Mouse (Mus musculus): ENCODE measurements at regions not wholly inside any gene's neighbourhood (a gene's known extent, or its start where the extent isn't known, plus 50 kb on each side); places are given as distances from the start of the nearest gene placed in this dataset.

DNA sequence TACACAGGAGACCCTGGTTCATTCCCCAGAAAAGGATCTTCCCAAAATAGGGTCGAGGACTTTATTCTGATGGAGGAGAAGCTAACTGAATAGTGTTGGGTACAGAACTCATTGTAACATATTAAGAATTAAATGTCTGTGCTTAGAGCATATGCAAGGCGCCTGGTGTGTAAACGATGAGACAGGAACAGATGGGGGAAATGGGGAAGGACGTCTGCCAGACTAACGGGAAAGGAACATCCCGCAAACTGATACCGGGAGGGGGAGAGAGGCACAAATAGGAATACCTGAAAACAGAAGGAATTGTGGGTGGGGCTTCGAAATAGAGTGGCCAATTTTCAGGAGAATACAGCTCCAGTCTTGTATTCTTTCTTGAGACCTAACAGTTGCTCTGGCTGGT, 268.6 kb upstream of the Tbx3 start:
- no peaks in the 10 kb centered on the region for H3K36me3 ChIP-seq (ENCODE audit: insufficient read depth, low read length)
- H3K27me3 ChIP-seq (ENCODE audit: insufficient read depth, low read length) = no peaks in the 10 kb centered on the region
- peaks cover 6% of the 10 kb centered on the region; the same call in 1 of the 2 replicates for H3K9me3 ChIP-seq (ENCODE audit: low read length)
- H3K4me1 ChIP-seq (replicated peaks; ENCODE audit: low read depth, low read length) = 0 out of 2 replicates have a peak, but pooled peaks cover 5% of the 10 kb centered on the region
- H3K4me3 ChIP-seq (replicated peaks; ENCODE audit: low read length) = no peak overlapping the region
- TF ChIP-seq CTCF (conservative IDR thresholded peaks at IDR 0.05; ENCODE audit: low read length) = no peak
- TF ChIP-seq NANOG (IDR thresholded peaks at IDR 0.05; ENCODE audit: borderline replicate concordance, low read length) = no peak
- no peak for TF ChIP-seq POU5F1 (IDR thresholded peaks at IDR 0.05; ENCODE audit: borderline replicate concordance, low read length)

DNA sequence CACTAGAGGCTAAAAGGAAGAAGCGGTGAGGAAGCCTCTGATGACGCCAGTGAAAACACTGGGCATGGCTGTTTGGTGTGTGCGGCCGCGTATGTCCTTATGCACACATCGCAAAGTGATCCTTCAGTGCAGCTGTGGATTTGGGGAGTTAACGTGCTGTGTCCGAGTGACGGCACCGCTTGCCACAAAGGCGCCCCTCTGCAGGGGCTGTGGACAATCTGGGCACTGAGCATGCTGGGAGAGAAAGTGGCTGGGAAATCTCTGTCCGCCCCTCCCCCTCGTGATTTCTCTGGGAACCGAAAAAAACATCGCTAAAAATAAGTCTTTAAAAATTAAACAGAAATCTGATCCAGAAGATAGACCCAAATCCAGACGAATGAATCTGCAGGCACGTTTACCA, 267.8 kb upstream of the Tbx3 start:
- 0 out of 2 replicates have a peak, but pooled peaks cover 5% of the 10 kb centered on the region for H3K4me1 ChIP-seq (replicated peaks; ENCODE audit: low read depth, low read length)
- no peaks in the 10 kb centered on the region for H3K27me3 ChIP-seq (ENCODE audit: insufficient read depth, low read length)
- no peaks in the 10 kb centered on the region for H3K36me3 ChIP-seq (ENCODE audit: insufficient read depth, low read length)
- no peak for TF ChIP-seq NANOG (IDR thresholded peaks at IDR 0.05; ENCODE audit: borderline replicate concordance, low read length)
- H3K4me3 ChIP-seq (replicated peaks; ENCODE audit: low read length) = peak overlapping the region; percentile 46; the same call in 1 of the 2 replicates
- H3K9me3 ChIP-seq (ENCODE audit: low read length) = peaks cover 6% of the 10 kb centered on the region; the same call in 1 of the 2 replicates

DNA sequence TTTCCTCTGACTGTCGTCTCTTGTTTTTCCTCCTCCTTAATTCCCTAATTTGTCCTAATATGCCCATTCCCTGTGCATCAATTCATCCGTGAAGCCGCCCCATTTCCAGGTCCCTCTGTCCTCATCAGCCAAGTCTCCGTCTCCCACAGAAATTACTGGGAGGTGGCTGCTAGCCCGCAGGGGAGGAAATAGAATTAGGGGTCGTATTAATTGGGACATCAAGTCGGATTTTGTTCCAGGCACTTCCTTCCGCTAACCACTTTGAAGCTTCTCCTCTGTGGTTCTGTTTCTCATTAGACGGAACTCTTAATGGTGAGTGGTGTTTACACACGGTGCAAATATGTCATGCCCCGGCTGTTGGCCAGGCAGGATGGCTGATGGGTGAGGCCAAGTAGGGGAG, 259.5 kb upstream of the Tbx3 start:
- Histone ChIP-seq H3K9me3 (ENCODE audit: low read length) (peaks cover 8% of the 10 kb centered on the region), H3K4me3 (replicated peaks; ENCODE audit: low read length) (no peak overlapping the region), H3K36me3 (ENCODE audit: insufficient read depth, low read length) (no peaks in the 10 kb centered on the region), H3K4me1 (replicated peaks; ENCODE audit: low read depth, low read length) (0 out of 2 replicates have a peak, but pooled peaks cover 5% of the 10 kb centered on the region), H3K27me3 (ENCODE audit: insufficient read depth, low read length) (peaks cover 7% of the 10 kb centered on the region; the same call in 1 of the 2 replicates)
- TF ChIP-seq NANOG (IDR thresholded peaks at IDR 0.05; ENCODE audit: borderline replicate concordance, low read length) = no peak
- no peak for TF ChIP-seq CTCF (conservative IDR thresholded peaks at IDR 0.05; ENCODE audit: low read length)
- TF ChIP-seq POU5F1 (IDR thresholded peaks at IDR 0.05; ENCODE audit: borderline replicate concordance, low read length) = no peak

DNA sequence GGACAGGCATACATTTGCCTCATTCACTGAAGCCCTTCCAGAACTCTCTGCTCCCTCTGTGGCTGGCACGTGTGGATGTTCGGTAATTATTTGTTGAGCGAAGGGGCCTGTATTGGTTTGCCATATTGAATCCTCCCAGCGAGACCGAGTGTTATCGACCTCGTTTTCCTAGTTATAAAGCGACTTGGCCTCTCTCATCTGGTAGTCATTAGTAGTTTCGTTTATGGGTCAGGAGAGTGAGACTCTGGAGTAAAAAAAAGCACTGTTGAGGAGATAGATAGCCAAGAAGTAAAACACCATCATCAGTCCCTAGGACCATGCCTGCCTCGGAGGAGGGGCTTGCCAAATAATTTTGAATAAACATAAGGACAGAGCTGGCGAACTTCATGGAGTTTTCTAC, 254.6 kb upstream of the Tbx3 start:
- H3K27me3 ChIP-seq (ENCODE audit: insufficient read depth, low read length) = peaks cover 9% of the 10 kb centered on the region; the same call in 1 of the 2 replicates
- TF ChIP-seq POU5F1 (IDR thresholded peaks at IDR 0.05; ENCODE audit: borderline replicate concordance, low read length) = no peak
- no peak for TF ChIP-seq CTCF (conservative IDR thresholded peaks at IDR 0.05; ENCODE audit: low read length)
- TF ChIP-seq NANOG (IDR thresholded peaks at IDR 0.05; ENCODE audit: borderline replicate concordance, low read length) = no peak
- peaks cover 8% of the 10 kb centered on the region for H3K9me3 ChIP-seq (ENCODE audit: low read length)
- H3K36me3 ChIP-seq (ENCODE audit: insufficient read depth, low read length) = no peaks in the 10 kb centered on the region
- H3K4me3 ChIP-seq (replicated peaks; ENCODE audit: low read length) = no peak overlapping the region
- H3K4me1 ChIP-seq (replicated peaks; ENCODE audit: low read depth, low read length) = 0 out of 2 replicates have a peak, but pooled peaks cover 5% of the 10 kb centered on the region

DNA sequence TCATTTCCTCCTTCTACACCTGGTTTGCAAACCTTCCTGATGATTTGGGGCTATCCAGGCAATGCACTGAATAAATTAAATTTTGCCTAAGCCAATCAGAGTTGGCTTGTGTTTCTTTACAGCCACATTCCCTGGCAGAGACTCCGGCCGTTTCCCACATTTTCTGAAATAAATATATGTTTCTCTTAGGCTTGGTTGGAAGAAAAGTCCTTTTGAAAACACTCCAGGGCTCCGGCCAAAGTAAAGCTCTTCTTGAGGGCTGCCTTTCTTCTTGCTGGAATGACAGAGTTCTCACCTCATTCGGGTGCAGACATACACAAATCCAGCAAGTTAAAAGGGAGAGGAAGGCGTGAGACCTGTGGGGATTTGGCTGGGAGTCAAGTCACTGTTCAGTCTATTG, 252.0 kb upstream of the Tbx3 start:
- Histone ChIP-seq H3K36me3 (ENCODE audit: insufficient read depth, low read length) (no peaks in the 10 kb centered on the region), H3K27me3 (ENCODE audit: insufficient read depth, low read length) (peaks cover 6% of the 10 kb centered on the region; the same call in 1 of the 2 replicates), H3K9me3 (ENCODE audit: low read length) (peaks cover 5% of the 10 kb centered on the region), H3K4me3 (replicated peaks; ENCODE audit: low read length) (no peak overlapping the region), H3K4me1 (replicated peaks; ENCODE audit: low read depth, low read length) (no peaks in the 10 kb centered on the region)
- TF ChIP-seq CTCF (conservative IDR thresholded peaks at IDR 0.05; ENCODE audit: low read length) (no peak), POU5F1 (IDR thresholded peaks at IDR 0.05; ENCODE audit: borderline replicate concordance, low read length) (no peak), NANOG (IDR thresholded peaks at IDR 0.05; ENCODE audit: borderline replicate concordance, low read length) (no peak)

DNA sequence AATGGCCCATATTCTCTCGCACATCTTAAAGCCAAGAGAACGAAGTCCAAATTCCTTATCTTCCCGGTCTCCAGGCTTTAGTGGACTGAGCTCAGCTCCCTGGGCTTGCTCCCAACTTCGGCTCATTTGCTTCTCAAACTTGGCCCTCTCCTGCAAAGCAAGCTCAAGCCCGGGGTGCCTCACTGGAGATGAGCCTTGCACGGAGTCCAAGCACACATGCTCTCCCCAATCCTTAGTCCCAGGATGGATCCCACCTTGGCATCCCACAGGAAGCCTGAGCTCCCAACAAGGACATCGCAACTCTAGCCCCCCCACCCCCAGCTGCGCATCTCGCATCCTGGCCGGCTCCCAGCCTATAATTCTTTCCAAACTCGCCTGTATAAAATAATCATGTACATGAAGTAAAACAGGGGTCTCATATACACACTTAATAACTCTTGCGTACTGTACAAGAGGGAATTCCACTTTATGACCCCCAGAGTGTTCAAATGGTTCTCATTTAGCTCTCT, 242.9 kb upstream of the Tbx3 start:
- no peaks in the 10 kb centered on the region for H3K4me1 ChIP-seq (replicated peaks; ENCODE audit: low read depth, low read length)
- peaks cover 13% of the 10 kb centered on the region for H3K9me3 ChIP-seq (ENCODE audit: low read length)
- TF ChIP-seq CTCF (conservative IDR thresholded peaks at IDR 0.05; ENCODE audit: low read length) (no peak), NANOG (IDR thresholded peaks at IDR 0.05; ENCODE audit: borderline replicate concordance, low read length) (no peak)
- no peak overlapping the region for H3K4me3 ChIP-seq (replicated peaks; ENCODE audit: low read length)
- H3K27me3 ChIP-seq (ENCODE audit: insufficient read depth, low read length) = peaks cover 9% of the 10 kb centered on the region; the same call in 1 of the 2 replicates
- H3K36me3 ChIP-seq (ENCODE audit: insufficient read depth, low read length) = no peaks in the 10 kb centered on the region

DNA sequence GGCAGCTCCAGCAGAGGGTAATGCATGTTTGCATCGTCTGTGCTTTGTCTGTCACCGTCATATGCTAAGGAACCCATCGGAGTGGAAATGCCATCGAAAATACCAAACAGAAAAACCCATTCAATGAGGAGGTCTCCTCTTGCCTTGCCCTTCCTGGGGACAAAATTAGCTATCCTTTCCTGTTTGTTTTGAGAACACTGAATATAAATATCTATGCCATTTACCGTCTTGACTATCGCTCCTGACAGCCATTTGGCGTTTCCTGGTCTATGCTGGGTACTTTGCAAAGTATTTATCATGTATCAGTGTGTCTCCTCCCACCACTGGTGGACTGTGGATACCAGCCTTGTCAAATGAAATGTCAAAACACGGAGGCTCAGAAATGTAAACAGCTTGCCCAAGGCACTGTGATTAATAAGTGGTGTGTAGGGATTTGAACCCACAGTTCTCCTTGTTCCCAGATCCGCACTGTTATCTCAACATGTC, 239.2 kb upstream of the Tbx3 start:
- TF ChIP-seq NANOG (IDR thresholded peaks at IDR 0.05; ENCODE audit: borderline replicate concordance, low read length) = no peak
- TF ChIP-seq POU5F1 (IDR thresholded peaks at IDR 0.05; ENCODE audit: borderline replicate concordance, low read length) = no peak
- TF ChIP-seq CTCF (conservative IDR thresholded peaks at IDR 0.05; ENCODE audit: low read length) = no peak
- Histone ChIP-seq H3K9me3 (ENCODE audit: low read length) (peaks cover 13% of the 10 kb centered on the region), H3K36me3 (ENCODE audit: insufficient read depth, low read length) (no peaks in the 10 kb centered on the region), H3K27me3 (ENCODE audit: insufficient read depth, low read length) (peaks cover 4% of the 10 kb centered on the region; the same call in 1 of the 2 replicates), H3K4me3 (replicated peaks; ENCODE audit: low read length) (no peak overlapping the region), H3K4me1 (replicated peaks; ENCODE audit: low read depth, low read length) (no peaks in the 10 kb centered on the region)

DNA sequence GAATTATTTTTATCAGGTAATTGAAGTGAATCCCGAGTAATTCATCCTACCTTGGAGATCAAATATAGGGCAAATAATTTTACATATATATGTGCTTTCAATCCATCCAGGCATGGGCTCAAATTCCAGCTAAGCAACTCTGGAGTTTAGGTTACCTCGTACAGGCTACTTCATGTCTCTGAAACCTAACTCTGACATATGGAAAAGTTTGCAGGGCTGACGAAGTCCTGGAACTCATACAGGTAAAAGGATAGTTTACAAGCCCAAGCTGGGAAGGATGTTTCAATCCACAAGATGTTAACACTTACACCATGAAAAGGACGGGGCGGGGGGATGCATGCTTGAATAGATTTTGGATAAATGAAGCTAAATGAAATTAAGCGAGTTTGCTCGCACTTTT, 235.9 kb upstream of the Tbx3 start:
- TF ChIP-seq CTCF (conservative IDR thresholded peaks at IDR 0.05; ENCODE audit: low read length) (no peak), NANOG (IDR thresholded peaks at IDR 0.05; ENCODE audit: borderline replicate concordance, low read length) (no peak), POU5F1 (IDR thresholded peaks at IDR 0.05; ENCODE audit: borderline replicate concordance, low read length) (no peak)
- no peaks in the 10 kb centered on the region for H3K36me3 ChIP-seq (ENCODE audit: insufficient read depth, low read length)
- peaks cover 13% of the 10 kb centered on the region for H3K9me3 ChIP-seq (ENCODE audit: low read length)
- H3K4me3 ChIP-seq (replicated peaks; ENCODE audit: low read length) = no peak overlapping the region
- peaks cover 4% of the 10 kb centered on the region; the same call in 1 of the 2 replicates for H3K27me3 ChIP-seq (ENCODE audit: insufficient read depth, low read length)
- no peaks in the 10 kb centered on the region for H3K4me1 ChIP-seq (replicated peaks; ENCODE audit: low read depth, low read length)

DNA sequence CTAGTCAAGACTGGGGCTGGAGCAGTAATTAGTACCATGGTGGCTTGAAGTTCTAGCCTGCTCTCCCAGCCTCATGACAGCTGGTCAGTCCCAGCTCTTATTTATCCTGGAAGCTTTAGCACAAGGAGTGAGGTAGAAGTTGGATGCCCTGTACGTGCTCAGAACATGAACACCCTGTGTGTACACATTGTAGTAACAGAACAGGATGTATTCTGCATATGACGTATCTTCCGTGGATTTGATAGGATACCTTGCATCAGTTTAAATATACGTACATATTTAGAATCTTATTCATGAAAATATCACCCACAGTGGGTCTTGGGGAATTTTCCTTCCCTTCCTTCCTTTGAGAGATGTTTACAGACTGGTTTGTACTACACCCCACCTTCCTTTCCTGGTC, 222.0 kb upstream of the Tbx3 start:
- Histone ChIP-seq H3K27me3 (ENCODE audit: insufficient read depth, low read length) (peaks cover 6% of the 10 kb centered on the region), H3K4me1 (replicated peaks; ENCODE audit: low read depth, low read length) (no peaks in the 10 kb centered on the region), H3K9me3 (ENCODE audit: low read length) (no peaks in the 10 kb centered on the region), H3K4me3 (replicated peaks; ENCODE audit: low read length) (no peak overlapping the region), H3K36me3 (ENCODE audit: insufficient read depth, low read length) (no peaks in the 10 kb centered on the region)
- TF ChIP-seq NANOG (IDR thresholded peaks at IDR 0.05; ENCODE audit: borderline replicate concordance, low read length) (no peak), POU5F1 (IDR thresholded peaks at IDR 0.05; ENCODE audit: borderline replicate concordance, low read length) (no peak), CTCF (conservative IDR thresholded peaks at IDR 0.05; ENCODE audit: low read length) (no peak)
